Mouse (Mus musculus) adrenal gland, adult 18-20 months (tissue): ENCODE results near the gene Pcsk1. TPM values are rescaled to one million over a fixed set of nuclear protein-coding genes. Genes with fewer than 3 reads are reported as not detected.

ENCODE experiments used
- DNase-seq, 2 experiments: peaks; one replicate each; pipeline ENCODE4 v3.0.0; 2021 to 2022; ENCODE audit warnings: low spot score in 2 of 2
- long read RNA-seq, 2 experiments: library from polyadenylated mRNA; stranded (forward); transcript quantifications; one replicate each; pipeline ENCODE4 v2.0.0; 2021
- total RNA-seq, 2 experiments: library from RNA; stranded (reverse); gene quantifications; 1 replicate in 1 of 2; 2 replicates in 1 of 2; pipeline ENCODE4 v1.2.3; 2021

Pcsk1 gene
- 10 to 100 TPM; 23.1 to 28.6 TPM for total RNA-seq
- long read RNA-seq, experiment 1, full-length matches to known transcripts: 17 of 23 reads
- long read RNA-seq, experiment 1, partial matches to known transcripts: 2 of 23 reads
- long read RNA-seq, experiment 1, other reads (novel, unspliced or antisense): 4 of 23 reads
- long read RNA-seq, experiment 2, full-length matches to known transcripts: 57 of 69 reads
- long read RNA-seq, experiment 2, partial matches to known transcripts: 4 of 69 reads
- long read RNA-seq, experiment 2, other reads (novel, unspliced or antisense): 8 of 69 reads

GRCm38 (mm10) chr13:75089721-75090410 lies at the start of gene Pcsk1:
Gene Pcsk1 (plus strand): TSS chr13:75089826.
- no peak for DNase-seq

GRCm38 (mm10) chr13:75058818-75059217 lies 30.8 kb upstream of the Pcsk1 start:
- DNase-seq: no peak

DNA sequence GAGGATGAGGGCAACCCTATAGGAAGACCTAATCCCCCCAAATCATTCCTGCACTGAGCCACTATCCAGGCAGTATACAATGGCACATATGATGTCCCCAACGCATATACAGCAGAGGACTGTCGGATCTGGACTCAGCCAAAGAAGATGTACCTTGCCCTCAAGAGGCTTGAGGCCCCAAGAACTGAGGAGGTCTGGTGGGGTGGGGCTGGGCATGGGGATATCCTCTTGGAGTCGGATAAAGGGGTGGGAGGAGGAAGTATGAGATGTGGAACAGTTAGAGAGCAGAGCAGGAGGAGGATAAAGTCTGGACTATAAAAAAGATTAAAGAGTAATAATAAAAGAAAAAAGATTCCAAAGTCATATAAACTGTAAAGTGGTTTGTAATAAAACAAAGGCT lies 25.7 kb upstream of the Pcsk1 start:
- no peak for DNase-seq

GRCm38 (mm10) chr13:75088597-75088996 lies 1.0 kb upstream of the Pcsk1 start:
- no peak for DNase-seq

- no peak for DNase-seq
These were observed 769 bp downstream of the Pcsk1 start for GRCm38 (mm10) chr13:75090411-75090779.

GRCm38 (mm10) chr13:75091071-75091470 lies 1.4 kb downstream of the Pcsk1 start:
- DNase-seq: no peak

DNA sequence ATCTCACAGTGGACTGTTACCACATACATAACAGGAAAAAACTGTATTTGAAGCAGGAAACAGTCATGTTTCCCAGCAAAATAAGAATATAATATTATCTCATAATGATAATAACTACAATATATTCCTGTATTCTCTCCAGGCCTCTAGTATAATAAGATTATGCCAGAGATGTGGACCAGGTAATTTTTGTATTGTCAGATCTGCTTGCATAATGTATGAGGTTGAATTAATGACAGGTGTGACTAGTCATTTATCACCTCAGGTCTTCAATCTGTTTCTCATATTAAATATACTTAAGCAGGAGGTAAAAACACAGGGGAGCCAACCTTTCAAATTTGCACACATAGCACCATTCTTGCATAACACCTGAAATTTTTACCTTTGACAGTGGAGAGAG lies 5.9 kb downstream of the Pcsk1 start:
- no peak for DNase-seq

- DNase-seq: no peak
These were observed 23.5 kb downstream of the Pcsk1 start for GRCm38 (mm10) chr13:75113114-75113513.

DNA sequence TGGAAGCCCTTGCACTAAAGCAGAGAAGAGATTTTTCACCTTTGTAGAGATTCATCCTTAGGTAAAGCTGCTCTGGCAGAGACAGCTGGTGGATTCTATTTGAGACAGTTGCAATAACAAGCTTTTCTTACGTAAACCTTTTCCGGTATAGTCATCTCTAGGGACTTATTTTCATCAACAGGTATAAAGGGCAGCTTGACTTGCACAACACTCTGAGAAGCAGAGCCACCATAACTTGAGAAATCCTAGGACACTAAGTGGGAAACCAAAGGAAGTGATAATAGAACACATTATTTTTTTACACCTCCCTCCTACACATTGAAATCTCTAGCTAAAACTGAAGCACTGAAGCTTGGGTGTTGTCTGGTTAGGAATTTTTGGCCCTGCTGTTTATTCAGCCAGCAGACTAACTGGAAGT lies 24.4 kb downstream of the Pcsk1 start:
- DNase-seq: no peak

- DNase-seq: no peak
These were observed 25.2 kb downstream of the Pcsk1 start for GRCm38 (mm10) chr13:75114838-75115237.

- no peak for DNase-seq
These were observed 46.2 kb downstream of the Pcsk1 start for GRCm38 (mm10) chr13:75135833-75136232.

- no peak for DNase-seq
These were observed 71.0 kb downstream of the Pcsk1 start for GRCm38 (mm10) chr13:75160661-75161060.

GRCm38 (mm10) chr13:75163408-75163807 lies 73.8 kb downstream of the Pcsk1 start:
- no peak for DNase-seq
